Mouse (Mus musculus) urinary bladder, postnatal 14 days (tissue): ENCODE results near the gene Nat8f7.
A peak's percentile ranks its signal among the peaks of the same experiment; 100 is the strongest.
"Not testable (repeated sequence)": the region's sequence is repeated elsewhere in the genome, so short reads cannot be mapped to it uniquely, and the experiment has no call there.

ENCODE experiments used
- DNase-seq: peaks from one replicate; pipeline ENCODE4 v3.0.0; 2021; ENCODE audit warnings: low spot score

Gene Nat8f7

DNA sequence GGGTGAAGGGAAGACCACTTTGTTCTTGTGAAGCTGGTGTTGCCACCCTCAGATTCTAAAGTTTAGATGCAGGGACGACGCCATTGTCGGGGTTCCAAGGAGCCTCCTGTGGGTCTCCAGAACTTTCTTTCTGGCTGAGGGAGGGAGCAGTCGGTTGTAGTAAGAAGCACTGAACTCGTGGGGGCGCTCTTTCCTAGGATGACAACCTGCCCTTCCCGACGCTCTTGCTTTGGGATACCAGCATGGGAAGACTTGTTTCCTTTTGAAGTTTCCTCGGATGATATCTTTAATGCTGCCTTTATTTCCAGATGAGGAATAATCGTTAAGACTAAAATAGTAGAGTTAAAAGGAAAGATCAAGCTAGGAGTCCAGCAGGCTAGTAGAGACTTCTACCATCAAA is at the start of gene Nat8f7:
Gene Nat8f7, minus strand, starts transcription at position 101 of the 400 bp plus-strand sequence.
- DNase-seq, result not testable (repeated sequence)

DNA sequence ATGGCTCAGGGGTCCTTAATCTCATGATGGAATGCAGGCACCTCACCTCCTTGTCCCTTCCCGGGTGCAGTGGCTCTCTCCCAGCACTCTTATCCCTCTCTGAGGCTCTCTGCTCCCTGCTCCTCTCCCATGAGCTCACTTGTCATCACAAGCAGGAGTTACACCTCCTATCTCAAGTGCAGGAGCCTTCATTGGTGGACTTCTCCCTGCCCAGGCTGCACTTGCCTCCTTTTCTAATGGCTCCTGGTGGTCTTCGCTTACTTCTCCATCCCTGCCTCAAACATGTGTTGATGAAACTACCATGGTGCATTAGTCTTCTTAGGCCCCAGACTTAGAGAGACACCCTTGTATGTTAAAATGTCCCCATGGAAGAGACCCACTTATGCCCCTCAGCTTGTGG is 49.7 kb upstream of the Nat8f7 start:
- DNase-seq, result not testable (repeated sequence)

DNA sequence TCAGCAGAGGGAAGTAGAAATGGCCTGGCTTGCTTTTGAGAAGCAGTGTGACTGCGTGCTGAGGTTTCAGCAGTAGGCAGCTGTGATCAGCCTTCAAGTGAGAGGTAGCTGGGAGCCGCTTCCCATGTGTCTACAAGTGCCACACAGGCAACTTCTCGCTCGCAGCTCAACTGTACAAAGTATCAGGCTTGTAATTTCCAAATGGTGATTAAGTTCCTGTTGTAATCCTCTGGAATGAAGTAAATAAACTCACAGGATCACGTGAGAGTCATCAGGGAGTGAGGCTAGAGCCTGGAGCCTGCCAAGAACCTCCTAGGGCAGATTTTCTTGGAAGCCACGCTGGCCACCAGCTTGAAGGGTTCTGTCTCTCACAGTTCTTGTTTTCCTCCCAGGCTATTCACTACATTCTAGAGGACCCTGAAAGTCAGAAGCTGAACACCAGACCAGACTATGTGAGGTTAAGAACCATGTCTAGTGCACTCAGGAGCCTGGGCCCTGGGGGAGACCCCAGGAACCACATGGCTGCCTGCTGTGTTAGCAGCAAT is 42.8 kb upstream of the Nat8f7 start:
- DNase-seq, result not testable (repeated sequence)

DNA sequence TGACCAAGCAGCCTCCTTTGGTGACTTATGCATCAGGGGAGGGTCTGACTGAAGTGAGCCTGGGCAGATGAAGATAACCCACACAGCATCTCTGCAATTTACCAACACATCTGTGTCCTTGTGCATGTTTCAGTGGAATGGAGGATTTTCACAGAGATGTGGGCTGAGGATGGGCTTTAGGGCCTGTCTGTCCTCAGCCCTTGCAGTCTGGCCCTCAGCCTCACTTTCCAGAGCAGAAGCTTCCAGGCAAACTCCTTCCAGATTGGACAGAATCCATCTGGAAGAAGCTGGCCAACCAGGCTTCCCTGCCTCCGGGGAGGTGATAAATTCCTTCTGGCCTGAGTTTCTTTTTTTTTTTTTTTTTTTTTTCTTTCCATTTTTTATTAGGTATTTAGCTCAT is 3.4 kb downstream of the Nat8f7 start:
- DNase-seq, result not testable (repeated sequence)

DNA sequence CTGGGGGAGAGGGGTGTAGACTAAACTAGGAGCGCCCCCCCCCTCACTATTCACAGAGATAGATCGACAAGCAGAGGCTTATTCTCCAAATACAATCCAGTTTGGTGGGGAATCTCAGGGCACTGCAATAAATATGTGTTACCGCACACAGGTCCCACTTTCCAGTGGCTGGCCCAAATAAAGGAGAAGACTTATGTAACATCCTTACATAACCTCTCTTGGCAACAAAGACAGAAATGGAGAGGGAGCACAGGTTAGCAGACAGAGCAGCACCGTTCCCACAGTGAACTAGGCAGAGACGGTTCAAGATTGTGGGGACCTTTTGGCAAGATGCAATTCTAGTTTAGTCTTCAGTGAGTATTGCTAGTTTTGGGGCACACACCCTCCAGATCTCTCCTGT is 3.8 kb downstream of the Nat8f7 start:
- DNase-seq, result not testable (repeated sequence)

DNA sequence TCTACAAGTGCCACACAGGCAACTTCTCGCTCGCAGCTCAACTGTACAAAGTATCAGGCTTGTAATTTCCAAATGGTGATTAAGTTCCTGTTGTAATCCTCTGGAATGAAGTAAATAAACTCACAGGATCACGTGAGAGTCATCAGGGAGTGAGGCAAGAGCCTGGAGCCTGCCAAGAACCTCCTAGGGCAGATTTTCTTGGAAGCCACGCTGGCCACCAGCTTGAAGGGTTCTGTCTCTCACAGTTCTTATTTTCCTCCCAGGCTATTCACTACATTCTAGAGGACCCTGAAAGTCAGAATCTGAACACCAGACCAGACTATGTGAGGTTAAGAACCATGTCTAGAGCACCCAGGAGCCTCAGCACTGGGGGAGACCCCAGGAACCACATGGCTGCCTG is 11.1 kb downstream of the Nat8f7 start:
- peak; percentile 44 for DNase-seq
